Mouse (Mus musculus) testis, adult 2 months (tissue): ENCODE data around the gene Crct1.

ENCODE experiments used
- CTCF ChIP-seq: fragments of 200-500 bp; IDR thresholded peaks from 2 replicates; pipeline ENCODE4 v1.5.1; 2012; ENCODE audit warnings: low read depth, mild to moderate bottlenecking, inconsistent platforms, low read length, moderate library complexity; ENCODE audit not compliant: control insufficient read depth, insufficient read depth, insufficient replicate concordance
- POLR2A ChIP-seq: fragments of 200-500 bp; IDR thresholded peaks from 2 replicates; pipeline ENCODE4 v1.6.1; 2012; ENCODE audit warnings: low read depth, mild to moderate bottlenecking, inconsistent platforms, low read length, moderate library complexity; ENCODE audit not compliant: control insufficient read depth

- TF ChIP-seq POLR2A, result no peak
- TF ChIP-seq CTCF, result no peak
Observed at GRCm38 (mm10) chr3:93014871-93015270, 616 bp downstream of the Crct1 start.
